Mouse (Mus musculus) brain, adult 10 weeks (tissue): Measurements from ENCODE around the gene Wdr3. TPM values are rescaled to one million over a fixed set of nuclear protein-coding genes. Genes with fewer than 3 reads are reported as not detected.

Source experiments
- polyA plus RNA-seq: library from polyadenylated mRNA; stranded (reverse); fragments of 350-450 nt; fragmentation: Illumina TruSeq; extraction: RNeasy Lipid Tissue Mini Kit (QIAGEN cat#74804); gene quantifications from one replicate; pipeline ENCODE4 v1.2.3, GENCODE M21; 2015; ENCODE audit warnings: low read depth, low replicate concordance

Gene Wdr3
- polyA plus RNA-seq = 17.2 TPM

DNA sequence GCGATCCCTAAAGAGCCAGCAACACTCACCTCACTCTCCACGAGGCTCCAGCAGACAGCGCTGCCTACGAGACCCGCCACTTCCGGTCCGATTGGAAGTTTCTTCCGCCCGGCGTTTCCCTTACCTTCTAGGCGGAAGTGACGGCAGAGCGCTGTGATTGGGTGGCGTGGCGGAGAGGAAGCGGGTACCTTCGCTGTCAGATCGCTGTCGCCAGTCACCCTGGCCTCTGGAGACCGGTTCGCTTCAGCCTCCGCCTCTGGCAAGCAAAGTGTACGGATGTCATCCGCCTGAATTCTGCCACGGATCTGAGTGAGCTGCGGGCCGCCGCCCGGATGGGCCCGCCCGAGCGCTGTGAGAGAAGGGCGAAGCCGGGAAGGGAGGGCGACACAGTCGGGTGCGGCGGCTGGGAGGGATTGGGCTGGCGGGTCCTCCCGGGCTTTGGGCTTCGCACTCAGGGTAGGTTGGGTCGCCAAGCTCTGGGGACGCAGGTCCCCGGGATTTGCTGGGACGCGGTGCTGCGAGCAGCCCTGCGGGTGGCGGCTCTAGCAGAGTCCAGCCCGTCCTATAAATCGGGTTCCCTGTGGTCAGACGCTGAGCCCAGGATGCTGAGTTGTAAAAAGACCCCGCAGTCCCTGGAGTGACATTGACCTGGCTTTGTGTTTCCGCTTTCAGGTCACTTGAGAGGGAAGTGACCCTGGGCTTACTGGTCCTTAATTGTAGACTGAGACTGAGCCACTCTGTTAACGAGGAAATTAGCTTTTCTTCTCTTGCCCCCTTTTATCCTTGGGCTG lies at the start of gene Wdr3, which contains the start of gene Gdap2:
Gene Wdr3 (minus strand): TSS at position 93 of the 791 bp plus-strand sequence.
Gene Gdap2 (plus strand): TSS at position 67 of the 791 bp plus-strand sequence.

Other genes starting within 250 kb of the Wdr3 start
- gene Gdap2, start within 50 bp of the Wdr3 start, polyA plus RNA-seq = 31.5 TPM